Mouse (Mus musculus) cerebellum, adult 8-10 months (tissue): ENCODE data around the gene Twsg1.

Source experiments
- DNase-seq: peaks from one replicate; pipeline ENCODE4 v3.0.0; 2022

The Twsg1 gene

DNA sequence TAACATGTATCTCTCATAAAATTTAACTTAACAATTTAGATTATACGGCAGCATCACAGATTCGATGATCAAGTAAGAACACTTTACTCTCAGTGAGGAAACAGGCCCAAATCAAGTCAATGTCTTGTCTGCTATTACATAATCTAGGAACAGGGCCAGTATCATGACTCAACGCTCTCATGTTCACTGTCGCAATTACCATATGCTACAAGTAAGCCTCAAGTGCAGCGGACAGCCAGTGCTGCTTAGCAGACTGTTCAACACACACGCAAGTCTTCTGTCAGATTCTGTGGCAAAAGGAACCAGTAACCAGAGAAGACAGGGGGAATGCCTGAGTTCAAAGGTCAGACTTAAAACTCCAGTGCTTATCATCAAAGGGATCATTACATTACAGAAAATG is 20.1 kb downstream of the Twsg1 start:
- DNase-seq, result peak; percentile 58

DNA sequence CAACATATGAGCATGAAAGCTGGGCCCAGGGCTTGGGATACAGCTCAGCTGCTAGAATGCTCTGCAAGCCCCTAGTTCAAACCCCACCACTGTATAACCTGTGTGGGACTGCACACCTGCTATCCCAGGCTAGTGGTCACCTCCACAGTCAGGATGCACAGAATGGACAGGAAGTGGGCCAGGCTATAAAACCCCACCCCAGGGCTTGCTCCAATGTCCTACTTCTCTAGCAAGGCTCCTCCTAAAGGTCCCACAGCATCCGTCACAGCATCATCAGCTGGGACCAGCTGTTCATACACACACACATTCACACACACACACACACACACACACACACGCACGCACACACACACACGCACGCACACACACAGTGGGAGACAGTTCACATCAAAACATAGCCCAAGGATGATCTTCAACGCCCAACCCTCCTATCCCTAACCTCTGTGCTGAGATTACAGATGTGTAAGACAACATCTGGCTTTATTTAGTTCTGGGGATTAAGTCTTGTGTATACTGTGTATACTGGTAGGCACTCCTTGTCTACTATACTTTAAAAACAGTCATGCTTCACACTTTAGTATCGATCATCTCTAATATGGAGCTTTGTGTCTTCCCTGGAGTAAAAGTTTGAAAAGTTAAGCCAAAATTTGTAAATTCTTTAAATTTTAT is 20.7 kb downstream of the Twsg1 start:
- DNase-seq, result no peak

DNA sequence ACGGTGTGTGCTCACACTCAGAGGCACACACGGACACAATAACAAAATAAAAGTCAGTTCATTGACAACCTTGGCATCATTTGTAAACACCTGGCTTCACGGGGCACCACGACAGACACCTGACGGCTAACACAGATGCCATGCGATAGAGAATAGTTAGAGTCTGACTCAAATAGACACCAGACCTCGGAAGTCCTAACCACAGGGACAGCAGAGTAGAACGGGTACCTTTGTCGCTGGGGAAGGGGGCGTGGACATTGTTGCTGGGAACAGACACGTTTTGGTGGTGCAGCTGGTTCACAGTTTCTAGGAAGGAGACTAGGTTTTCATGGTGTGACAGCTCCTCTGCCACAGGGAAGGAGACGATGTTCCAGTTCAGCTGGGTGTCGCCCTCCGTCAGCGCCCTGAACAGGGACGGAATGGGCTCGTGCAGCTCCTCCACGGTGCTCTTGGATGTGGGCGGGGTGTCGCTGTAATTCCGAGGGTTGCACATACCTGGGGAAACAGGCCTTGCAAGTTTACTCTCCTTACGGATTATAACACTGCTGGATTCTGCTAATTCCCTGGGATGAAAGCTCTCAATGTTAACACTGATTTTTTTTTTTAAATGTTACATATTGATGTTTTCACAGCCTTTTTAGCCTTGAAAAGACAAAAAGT is 21.6 kb downstream of the Twsg1 start:
- DNase-seq, result no peak

DNA sequence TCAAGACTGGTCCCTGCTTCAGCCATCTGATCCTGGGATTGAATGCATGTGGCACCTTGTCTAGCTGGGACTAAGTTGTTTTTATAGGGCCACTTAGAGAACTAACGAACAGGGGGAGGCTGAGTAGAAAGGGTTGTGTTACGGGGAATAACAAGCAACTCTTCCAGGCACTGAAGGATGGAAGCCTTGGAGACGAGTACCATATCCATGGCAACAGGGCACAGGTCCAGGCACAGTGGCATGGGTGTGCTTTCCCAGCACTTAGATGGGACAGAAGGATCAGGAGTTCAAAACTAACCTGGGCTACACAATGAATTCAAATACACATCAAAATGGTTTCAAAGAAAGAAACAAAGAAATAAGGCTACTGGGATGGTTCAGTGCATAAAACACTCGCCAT is 23.9 kb downstream of the Twsg1 start:
- no peak for DNase-seq

DNA sequence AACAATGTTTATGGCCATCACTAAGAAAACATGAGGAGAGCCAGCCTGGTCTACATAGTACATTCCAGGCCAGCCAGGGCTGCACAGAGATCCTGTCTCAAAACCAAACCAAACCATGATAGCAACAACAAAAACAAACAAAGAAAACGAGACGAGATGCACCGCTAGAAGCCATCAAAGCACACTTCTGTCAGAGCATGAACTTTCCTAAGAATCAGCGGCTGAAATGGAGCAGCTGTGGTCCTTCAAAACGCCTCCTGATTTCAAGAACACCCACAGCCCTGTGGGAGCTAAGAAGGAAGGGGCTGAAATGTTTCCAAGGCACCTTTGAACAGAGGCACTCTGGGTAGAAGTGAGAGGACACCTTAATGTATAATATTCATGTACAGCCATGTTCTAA is 26.8 kb downstream of the Twsg1 start:
- no peak for DNase-seq

DNA sequence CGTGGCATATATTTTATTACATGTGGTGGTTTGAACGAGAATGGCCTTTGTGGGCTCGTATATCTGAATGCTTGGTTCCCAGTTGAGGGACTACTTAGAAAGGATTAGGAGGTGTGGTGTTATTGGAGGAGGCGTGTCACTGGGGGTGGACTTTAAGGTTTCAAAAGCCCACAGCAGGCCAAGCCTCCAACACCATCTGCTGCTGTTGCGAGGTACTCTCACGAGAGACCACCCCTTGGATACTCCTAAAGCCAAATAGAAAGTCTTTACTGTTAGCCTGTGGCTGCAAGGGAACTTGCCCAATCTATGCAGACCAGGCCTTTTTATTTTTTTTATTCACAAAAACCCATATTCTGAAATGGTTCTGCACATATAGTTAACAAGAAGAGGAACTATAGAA is 29.1 kb downstream of the Twsg1 start:
- DNase-seq, result no peak

DNA sequence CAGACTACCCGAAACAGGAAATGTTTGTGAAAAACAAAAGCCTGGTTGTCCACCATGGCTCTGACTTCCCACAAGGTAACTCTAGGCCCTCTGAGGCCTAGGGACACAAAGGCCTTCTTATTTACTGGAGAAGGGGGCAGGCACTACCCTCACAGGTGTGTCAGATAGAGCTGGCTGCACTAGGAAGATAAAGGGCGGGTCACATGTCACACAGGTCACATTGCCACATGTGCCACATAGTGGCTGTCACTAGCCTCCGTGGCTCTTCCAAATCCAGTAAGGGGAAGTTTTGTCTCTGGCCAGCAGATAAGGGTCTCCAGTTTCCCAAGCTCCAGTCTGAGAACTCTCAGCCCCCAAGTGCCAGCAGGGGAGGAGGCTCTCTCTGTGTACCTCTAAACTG is 31.8 kb downstream of the Twsg1 start:
- no peak for DNase-seq

DNA sequence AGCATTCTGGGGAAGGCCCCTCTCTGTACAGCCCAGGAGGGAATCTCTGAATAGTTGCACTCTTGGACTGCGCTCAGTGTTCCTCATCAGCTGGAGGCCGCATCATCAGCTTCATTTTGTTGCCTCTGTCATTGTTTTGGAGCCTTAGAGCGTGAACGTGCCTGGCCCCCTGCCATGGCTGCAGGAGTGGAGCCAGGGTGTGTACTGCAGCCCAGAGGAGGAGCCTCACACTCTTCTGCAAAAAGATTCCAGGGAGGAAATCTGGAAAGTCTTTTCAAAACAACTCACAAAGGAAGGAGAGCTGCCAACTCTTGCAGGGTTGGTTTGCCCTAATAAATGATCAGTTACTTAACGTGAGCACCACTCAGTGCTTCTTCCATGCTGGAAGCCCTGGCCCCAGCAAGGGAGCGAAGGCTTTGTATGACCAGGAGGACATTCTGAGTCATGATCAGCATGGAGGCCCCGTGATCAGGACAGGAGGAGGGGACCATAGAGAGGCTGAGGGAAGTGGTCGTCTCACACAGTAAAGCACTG is 34.8 kb downstream of the Twsg1 start:
- peak; percentile 43 for DNase-seq

DNA sequence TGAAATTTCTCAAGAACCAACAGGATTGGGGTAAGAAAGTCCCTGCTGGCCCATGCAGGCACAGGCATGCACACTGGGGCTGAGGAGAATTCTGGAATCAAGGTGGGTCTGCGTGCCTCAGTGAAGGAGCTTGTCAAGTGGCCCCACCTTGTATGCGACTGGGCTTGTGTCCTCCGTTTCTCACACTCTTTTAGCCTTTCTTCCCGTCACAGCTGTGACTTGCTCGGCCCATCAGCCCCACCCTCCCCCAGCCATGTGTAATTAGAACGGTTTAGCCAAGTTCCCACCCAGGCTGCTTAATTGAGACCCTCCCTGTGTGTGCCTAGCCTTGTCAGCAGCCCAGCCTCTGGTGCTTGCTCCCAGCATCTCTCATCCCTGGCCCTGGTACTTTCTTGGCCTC is 36.9 kb downstream of the Twsg1 start:
- no peak for DNase-seq

DNA sequence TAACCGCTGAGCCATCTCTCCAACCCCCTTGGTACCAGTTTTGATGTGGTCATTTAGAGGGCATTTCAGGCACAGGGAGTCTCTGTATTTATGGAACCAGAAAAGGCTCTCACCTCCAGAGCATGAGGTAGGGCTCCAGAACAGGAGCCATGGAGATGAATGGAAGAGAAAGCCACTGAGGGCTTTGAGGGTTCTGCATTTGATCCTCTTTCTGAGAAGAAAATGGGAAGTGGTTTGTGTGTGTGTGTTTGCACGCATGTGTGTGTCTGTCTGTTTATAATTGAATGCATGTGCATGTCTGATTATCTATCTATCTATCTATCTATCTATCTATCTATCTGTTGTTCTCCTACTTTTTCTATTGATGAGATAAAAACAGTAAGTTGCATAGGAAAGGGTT is 38.8 kb downstream of the Twsg1 start:
- no peak for DNase-seq

DNA sequence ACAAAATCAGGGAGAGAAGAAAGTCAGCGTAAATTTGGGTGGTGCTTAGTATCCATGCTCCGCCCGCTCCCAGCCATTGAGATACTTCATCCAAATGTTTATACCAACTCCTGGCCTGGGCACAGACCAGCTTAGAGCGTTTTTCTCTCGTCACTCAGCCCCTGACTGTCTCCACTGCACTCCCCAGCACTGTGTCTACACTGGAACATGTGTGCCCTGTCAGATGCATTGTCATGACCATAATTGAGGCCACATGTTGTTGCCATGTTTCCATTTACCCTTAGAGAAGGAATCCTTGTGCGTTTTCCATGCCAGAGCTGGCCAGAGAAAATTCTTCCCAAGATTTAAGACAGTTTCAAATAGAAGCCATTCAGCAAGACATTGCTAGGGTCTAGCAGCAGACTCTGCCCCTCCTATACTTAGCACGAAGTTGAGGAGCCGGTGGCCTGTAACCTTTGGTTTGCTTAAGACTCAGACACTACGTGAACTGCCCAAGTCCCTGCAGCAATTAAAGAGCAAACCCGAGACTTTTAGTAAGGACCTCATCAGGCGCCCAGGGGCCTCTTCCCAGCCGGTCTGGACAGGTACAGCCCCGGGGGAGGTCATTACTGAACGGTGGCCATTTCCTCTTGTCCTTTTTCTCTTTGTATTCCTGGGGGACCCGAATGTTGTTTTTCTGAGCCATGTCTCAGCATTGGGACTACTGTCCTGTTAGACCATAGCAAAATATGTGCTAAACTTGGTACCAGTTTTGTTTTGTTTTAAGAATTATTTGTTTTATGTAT is 39.5 kb downstream of the Twsg1 start:
- no peak for DNase-seq

DNA sequence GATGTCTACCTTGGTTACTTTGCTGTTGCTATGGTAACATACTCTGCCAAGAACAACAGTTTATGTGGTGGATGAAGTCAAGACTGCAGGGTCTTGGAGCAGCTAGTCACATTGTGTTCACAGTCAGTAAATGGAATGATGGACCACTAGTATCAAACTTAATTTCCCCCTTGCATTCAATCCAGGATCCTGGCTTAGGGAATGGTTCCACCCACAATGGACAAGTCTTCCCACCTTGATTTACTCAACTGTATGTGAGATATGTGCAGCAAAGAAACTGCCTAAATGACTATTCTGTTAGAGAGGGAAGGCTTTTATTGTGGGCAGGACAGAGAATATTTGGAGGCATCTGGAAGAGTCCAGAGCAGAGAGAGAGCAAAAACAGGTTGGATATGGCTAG is 42.8 kb downstream of the Twsg1 start:
- DNase-seq, result no peak

DNA sequence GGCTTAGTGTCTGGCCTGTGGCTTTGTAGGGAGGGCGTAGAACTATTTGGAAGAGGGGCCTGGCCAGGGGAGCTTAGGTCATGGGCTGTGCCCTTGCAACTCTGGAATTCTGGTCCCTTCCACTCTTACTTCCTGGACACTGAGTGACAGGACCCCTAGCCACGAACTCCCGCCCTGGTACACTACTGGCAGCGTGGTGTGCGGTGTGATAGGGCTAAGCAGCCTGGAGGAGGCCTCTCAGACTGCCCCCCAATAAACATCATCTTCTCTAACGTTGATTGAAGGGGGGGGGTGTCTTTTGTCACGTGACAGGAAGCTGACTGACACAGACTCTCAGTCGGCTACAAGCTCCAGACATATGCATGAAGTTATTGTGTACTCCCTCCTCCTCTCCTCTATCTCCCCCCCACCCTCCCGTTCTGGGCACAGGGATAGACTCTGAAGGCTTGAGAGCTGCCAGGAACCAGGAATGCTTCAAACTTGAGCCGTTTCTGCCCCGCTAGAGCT is 44.1 kb downstream of the Twsg1 start:
- DNase-seq, result no peak

DNA sequence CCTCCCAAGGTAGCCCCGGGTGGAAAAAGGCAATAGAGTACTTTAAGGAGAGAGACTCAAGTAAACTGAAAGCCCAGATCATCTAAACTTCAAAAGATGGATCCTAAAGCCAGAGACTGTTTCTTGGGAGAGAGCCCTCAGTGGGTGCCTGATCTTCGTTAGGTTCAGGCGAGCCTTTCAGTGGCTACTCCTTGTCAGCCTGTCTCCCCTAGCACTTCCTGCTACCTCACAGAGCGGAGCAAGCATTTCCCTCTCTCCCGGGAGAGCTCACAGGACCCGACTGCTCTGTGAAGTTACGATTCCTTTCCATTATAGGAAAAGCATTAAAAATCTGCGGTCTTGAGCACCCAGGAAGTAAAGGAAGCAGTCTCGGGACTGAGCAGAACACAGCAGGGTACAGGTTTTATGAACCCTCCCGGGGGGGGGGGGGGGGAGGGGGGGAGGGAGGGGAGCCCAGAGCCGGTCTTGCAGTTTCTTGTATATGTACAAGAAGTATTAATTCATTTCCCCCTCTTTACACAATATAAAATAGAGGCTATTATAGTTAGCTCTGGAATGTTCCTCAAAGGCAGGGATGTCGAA is 44.6 kb downstream of the Twsg1 start:
- no peak for DNase-seq

DNA sequence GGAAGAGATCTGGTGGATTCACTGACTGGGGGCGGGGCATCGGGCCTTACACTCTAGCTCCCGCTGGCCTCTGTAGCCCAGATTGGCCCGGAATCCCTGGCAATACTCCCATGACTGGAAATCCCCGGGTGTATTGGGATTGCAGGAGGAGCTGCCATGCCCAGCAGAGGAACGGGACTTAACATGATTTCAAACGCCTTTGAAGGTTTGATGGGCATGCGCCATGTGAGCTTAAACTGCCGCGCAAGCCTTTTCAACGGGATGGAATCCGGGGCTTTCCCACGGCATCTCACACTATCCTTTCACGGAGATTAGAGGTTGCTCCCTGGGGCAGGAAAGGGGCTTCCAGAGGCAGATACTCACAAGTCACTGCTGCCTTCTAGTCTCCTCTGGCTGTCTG is 45.8 kb downstream of the Twsg1 start:
- no peak for DNase-seq

DNA sequence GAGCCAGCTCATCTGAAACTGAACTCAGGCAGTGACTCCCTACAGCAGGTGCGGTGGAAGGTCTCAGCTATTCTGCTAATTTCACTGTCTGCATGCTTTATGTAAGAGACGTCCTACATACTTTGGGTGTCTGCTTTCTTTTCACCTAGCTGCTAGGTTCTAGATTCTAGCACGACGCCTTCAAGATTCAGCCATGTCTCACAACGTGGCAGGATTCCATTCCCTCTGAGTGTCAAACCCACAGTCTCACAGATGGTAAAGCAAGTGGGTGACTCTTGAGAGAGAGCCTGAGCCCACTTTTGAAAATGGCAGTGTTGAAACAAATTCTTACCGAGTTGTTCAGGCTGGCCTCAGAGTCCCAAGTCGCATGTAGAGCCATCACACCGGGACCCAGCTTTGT is 47.2 kb downstream of the Twsg1 start:
- no peak for DNase-seq

DNA sequence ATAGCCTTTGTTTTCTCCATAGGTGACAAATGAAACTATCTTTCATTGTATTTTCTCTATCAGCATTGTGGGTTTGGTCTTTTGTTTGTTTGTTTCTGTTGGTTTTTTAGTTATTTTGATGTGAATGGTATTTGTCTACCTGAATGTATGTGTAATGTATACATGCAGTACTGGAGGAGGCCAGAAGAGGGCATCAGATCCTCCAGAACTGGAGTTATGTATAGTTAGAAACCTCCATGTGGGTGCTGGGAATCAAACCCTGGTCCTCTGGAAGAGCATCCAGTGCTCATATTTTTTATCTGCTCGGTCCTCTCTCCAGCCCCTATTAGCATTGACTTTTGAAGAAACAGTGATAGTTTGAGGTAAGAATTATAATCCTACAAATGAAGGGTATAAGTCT is 48.0 kb downstream of the Twsg1 start:
- no peak for DNase-seq

DNA sequence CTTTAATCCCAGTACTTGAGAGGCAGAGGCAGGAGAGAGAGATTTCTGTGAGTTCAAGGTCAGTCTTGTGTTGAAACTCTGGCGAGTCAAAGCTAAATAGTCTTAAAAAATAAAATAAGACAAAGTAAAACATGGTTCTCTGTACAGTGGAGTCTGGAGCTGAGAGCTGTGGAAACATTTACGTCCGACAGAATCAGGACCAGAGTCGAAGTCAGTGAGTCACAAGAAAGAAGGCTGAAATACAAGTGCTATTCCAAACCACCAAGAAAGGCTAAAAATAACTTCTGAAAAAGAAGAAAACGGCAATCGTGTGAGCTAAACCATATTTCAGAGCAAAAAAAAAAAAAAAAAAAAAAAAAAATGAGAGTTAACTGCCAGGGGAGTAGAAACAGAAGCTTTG is 48.7 kb downstream of the Twsg1 start:
- DNase-seq, result no peak

DNA sequence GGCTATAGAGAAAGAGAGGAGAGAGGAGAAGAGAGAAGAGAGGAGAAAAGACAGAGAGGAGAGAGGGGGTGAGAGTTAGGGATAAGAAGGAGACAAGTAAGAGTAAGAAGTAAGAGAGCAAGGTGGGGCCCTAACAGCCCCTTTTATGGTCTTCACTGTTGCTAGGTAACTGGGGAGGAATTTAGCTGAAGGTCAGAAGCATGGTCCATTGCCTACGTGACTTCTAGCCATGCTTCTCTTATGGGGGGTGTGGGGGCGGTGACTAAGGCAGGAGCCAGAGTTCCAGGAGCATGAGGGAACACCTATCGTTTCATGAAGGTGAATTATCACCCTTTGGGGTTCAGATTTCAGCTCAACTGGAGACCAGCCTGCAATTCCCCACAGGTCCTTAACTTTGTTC is 55.0 kb downstream of the Twsg1 start:
- DNase-seq, result no peak

DNA sequence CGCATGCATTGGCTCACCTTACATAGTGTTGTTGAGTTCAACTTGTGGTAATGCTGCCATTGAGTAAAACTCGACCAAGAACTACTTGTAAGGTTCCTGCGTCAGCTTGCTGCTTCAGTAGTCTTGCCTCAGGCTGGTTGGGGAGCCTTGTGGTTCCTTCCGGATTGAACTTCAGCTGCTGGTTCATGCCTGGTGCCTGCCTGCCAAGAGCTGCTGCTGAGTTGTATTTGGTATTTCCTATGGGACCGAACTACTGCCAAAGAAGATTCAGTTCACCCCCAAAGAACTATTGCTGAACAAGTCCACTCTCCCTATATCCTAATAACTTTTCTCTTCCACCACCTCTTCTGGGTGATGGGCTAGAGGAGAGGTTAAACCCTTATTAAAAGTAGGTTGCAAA is 61.5 kb downstream of the Twsg1 start:
- DNase-seq, result no peak

DNA sequence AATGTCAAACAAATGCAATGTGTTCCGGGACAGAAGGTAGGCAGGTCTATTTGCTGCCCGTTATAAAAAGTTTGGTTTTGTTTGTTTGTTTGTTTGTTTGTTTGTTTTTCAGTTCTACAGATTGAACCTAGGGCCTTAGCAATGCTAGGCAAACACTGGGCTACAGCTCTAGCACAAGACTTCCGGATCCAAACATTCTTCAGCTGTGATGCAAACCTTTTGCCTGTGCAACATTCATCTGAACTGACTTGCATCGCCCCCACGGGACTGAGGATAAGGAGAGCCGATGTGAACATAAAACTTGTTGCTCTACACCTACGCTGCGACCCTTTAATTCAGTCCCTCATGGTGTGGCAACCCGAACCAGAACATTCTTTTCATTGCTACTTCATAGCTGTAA is 64.5 kb downstream of the Twsg1 start:
- no peak for DNase-seq

DNA sequence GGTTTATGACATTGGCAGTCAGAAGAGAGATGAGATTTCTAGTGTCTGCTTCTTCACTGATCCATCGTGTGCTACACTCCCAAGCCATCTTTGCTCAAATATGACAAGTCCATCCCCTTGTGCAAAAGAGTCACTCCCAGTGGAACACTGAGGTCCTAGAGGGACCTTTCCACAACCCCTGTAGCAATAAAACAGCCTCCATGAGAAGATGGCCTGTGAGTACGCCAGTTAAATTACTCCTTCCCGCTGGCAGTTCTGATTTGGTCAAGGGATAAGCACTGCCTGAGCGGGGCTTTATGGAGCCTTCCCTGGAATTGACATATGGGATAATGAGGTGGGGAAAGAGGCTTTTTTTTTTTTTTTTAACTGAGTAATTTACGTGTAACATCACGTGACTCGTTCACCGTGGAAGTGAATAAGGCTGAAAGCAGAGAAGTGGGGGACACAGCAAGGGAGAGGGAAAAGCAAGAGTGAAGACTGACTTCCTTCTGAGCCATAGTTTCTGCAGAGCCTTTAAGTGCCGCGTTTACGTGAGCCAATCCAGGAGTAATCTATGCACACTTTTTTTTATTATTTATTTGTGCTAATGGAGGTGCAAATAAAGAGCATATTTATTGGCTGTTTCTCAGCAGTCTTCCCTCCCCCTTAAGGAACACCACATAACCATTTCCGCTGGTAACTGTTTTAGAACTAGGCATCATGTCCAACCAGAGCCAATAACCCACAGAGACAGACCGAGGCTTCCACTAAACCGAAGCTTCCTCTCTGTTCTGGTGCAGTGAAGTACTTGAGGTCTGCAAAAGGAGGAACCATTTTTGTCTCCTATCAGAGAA is 65.1 kb downstream of the Twsg1 start, which contains the start of gene Ralbp1:
TSS of gene Ralbp1 (minus strand) at position 102 of the 833 bp plus-strand sequence.
- peak; percentile 48 for DNase-seq

DNA sequence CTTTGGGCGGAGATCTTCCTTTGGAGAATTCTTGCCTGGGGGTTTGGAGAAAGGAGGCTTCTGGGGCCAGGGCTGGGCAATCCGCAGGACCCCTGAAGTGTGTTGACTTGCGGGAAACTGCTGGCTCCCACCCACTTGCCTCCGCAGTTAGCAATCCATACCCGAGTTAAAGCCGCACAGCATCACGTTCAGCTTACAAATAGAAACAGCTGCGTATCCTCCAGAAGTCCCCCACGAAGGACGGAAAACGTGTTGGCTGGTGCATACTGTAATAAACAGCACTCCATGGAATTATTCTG is 65.7 kb downstream of the Twsg1 start:
- DNase-seq, result no peak
